Mouse (Mus musculus): ENCODE data around the gene Olfr551.
"Not testable (repeated sequence)": the region's sequence is repeated elsewhere in the genome, so short reads cannot be mapped to it uniquely, and the experiment has no call there.

The Olfr551 gene

GRCm38 (mm10) chr7:102591786-102592185 lies at the start of gene Olfr551:
TSS of gene Olfr551 (minus strand) at chr7:102591886.
- DNase-seq (ENCODE audit: low spot score): no peak

- no peak for DNase-seq (ENCODE audit: low spot score)
Observed at GRCm38 (mm10) chr7:102638132-102638531, 46.4 kb upstream of the Olfr551 start, which contains the start of gene Olfr554. TSS of gene Olfr554 (plus strand) at chr7:102638432.

- DNase-seq (ENCODE audit: low spot score): peak; percentile 50
Observed at GRCm38 (mm10) chr7:102636665-102637064, 45.0 kb upstream of the Olfr551 start.

- DNase-seq (ENCODE audit: low spot score): not testable (repeated sequence)
Observed at GRCm38 (mm10) chr7:102620368-102620767, 28.7 kb upstream of the Olfr551 start.

GRCm38 (mm10) chr7:102619608-102620007 lies 27.9 kb upstream of the Olfr551 start:
- DNase-seq (ENCODE audit: low spot score): no peak

GRCm38 (mm10) chr7:102618118-102618517 lies 26.4 kb upstream of the Olfr551 start, which contains the start of gene Olfr553:
TSS of gene Olfr553 (minus strand) at chr7:102618218.
- DNase-seq (ENCODE audit: low spot score): no peak

GRCm38 (mm10) chr7:102597378-102598031 lies 5.8 kb upstream of the Olfr551 start, which contains the start of gene Olfr552:
TSS of gene Olfr552 (plus strand) at chr7:102597770.
- DNase-seq (ENCODE audit: low spot score): no peak

GRCm38 (mm10) chr7:102575998-102576397 lies 15.7 kb downstream of the Olfr551 start:
- no peak for DNase-seq (ENCODE audit: low spot score)

GRCm38 (mm10) chr7:102573174-102573830 lies 18.4 kb downstream of the Olfr551 start:
- peak; percentile 43 for DNase-seq (ENCODE audit: low spot score)

GRCm38 (mm10) chr7:102571142-102571541 lies 20.5 kb downstream of the Olfr551 start, which contains the start of gene Olfr550:
TSS of gene Olfr550 (plus strand) at chr7:102571442.
- no peak for DNase-seq (ENCODE audit: low spot score)

- no peak for DNase-seq (ENCODE audit: low spot score)
Observed at GRCm38 (mm10) chr7:102566219-102566618, 25.5 kb downstream of the Olfr551 start.

GRCm38 (mm10) chr7:102564999-102565997 lies 26.4 kb downstream of the Olfr551 start, which contains the start of gene Trim21:
TSS of gene Trim21 (minus strand) at chr7:102565486.
- peak; percentile 90 for DNase-seq (ENCODE audit: low spot score)

GRCm38 (mm10) chr7:102553279-102553678 lies 38.4 kb downstream of the Olfr551 start:
- no peak for DNase-seq (ENCODE audit: low spot score)

GRCm38 (mm10) chr7:102549570-102549969 lies 42.1 kb downstream of the Olfr551 start, which contains the start of gene Olfr549:
TSS of gene Olfr549 (plus strand) at chr7:102549870.
- no peak for DNase-seq (ENCODE audit: low spot score)

GRCm38 (mm10) chr7:102541251-102541650 lies 50.4 kb downstream of the Olfr551 start:
- DNase-seq (ENCODE audit: low spot score): no peak

GRCm38 (mm10) chr7:102540596-102540995 lies 51.1 kb downstream of the Olfr551 start, which contains the start of gene Olfr548-ps1:
TSS of gene Olfr548-ps1 (plus strand) at chr7:102540896.
- no peak for DNase-seq (ENCODE audit: low spot score)

- no peak for DNase-seq (ENCODE audit: low spot score)
Observed at GRCm38 (mm10) chr7:102534449-102534848, 57.2 kb downstream of the Olfr551 start, which contains the start of gene Olfr547. TSS of gene Olfr547 (plus strand) at chr7:102534749.

All from embryo, embryonic 10 days (tissue).